Mouse (Mus musculus) forebrain, embryonic 14.5 days (tissue): ENCODE data around the gene Foxn3. TPM values are rescaled to one million over a fixed set of nuclear protein-coding genes. Genes with fewer than 3 reads are reported as not detected.
A peak's percentile ranks its signal among the peaks of the same experiment; 100 is the strongest.

Source experiments
- ATAC-seq: fragments of 200-750 bp; cut with Nextera tagmentation; 2 replicates; pipeline ENCODE4 v1.8.0; 2017; ENCODE audit warnings: mild to moderate bottlenecking, moderate library complexity
- DNase-seq: peaks from one replicate; pipeline ENCODE4 v3.0.0-alpha.2; 2015; ENCODE audit warnings: low spot score
- H3K27ac ChIP-seq: fragments of 300-500 bp; sonication (generic); 2 replicates; pipeline ENCODE4 v1.5.1; 2014; ENCODE audit warnings: low read depth, mild to moderate bottlenecking, control low read depth, low read length, moderate library complexity
- H3K27me3 ChIP-seq: fragments of 300-500 bp; sonication (generic); replicated peaks from 2 replicates; pipeline ENCODE4 v1.6.1; 2014; ENCODE audit warnings: low read length, control low read depth, mixed read lengths; ENCODE audit not compliant: control insufficient read depth, insufficient read depth
- H3K36me3 ChIP-seq: fragments of 300-500 bp; sonication (generic); 2 replicates; pipeline ENCODE4 v1.6.1; 2014; ENCODE audit warnings: low read length, control low read depth; ENCODE audit not compliant: control insufficient read depth, insufficient read depth
- H3K4me1 ChIP-seq: fragments of 300-500 bp; sonication (generic); 2 replicates; pipeline ENCODE4 v1.6.1; 2014; ENCODE audit warnings: antibody characterized with exemption, low read length, control low read depth; ENCODE audit not compliant: control insufficient read depth, insufficient read depth
- H3K4me2 ChIP-seq: fragments of 300-500 bp; sonication (generic); 2 replicates; pipeline ENCODE4 v1.6.1; 2014; ENCODE audit warnings: mild to moderate bottlenecking, control low read depth, low read length
- H3K4me3 ChIP-seq: fragments of 300-500 bp; sonication (generic); 2 replicates; pipeline ENCODE4 v1.5.1; 2014; ENCODE audit warnings: low read depth, low read length, control low read depth
- H3K9ac ChIP-seq: fragments of 300-500 bp; sonication (generic); 2 replicates; pipeline ENCODE4 v1.6.1; 2014; ENCODE audit warnings: mild to moderate bottlenecking, low read length, control low read depth, moderate library complexity
- H3K9me3 ChIP-seq: fragments of 300-500 bp; sonication (generic); replicated peaks from 2 replicates; pipeline ENCODE4 v1.6.1; 2016; ENCODE audit warnings: low read length, control low read depth, mixed read lengths; ENCODE audit not compliant: control insufficient read depth
- WGBS: fragments of 180-500 bp; shearing (Covaris S2); extraction: QIAGEN DNeasy Blood & Tissue Kit; methylation state at CpG from one replicate; pipeline ENCODE4 v1.1.7; 2014; 5-methylcytosine and 5-hydroxymethylcytosine counted together
- polyA plus RNA-seq: library from polyadenylated mRNA; unstranded; fragments of >200 nt; fragmentation: Nextera tagmentation; extraction: Ambion mirVana; gene quantifications from 2 replicates; pipeline ENCODE4 v1.2.1, GENCODE M21; 2014

Foxn3 gene
- polyA plus RNA-seq, 1 experiment from 2014 or later: 61.6 TPM

GRCm38 (mm10) chr12:99392944-99393866 is 170.2 kb downstream of the Foxn3 start:
- peak overlapping the region; percentile 82 for H3K4me2 ChIP-seq
- H3K27ac ChIP-seq: peak overlapping the region; percentile 94
- peak overlapping the region; percentile 90 for H3K9ac ChIP-seq
- H3K36me3 ChIP-seq: peaks cover 6% of the 10 kb centered on the region; the same call in 1 of the 2 replicates
- peaks cover 18% of the 10 kb centered on the region for H3K4me1 ChIP-seq
- WGBS: under 1% methylated on average over 69 of the region's 71 CpGs
- ATAC-seq (peak; percentile 85), DNase-seq (peak; percentile 92)
- no peaks in the 10 kb centered on the region; the same call in 1 of the 2 replicates for H3K9me3 ChIP-seq
- H3K4me3 ChIP-seq: peak overlapping the region; percentile 95
- H3K27me3 ChIP-seq: no peaks in the 10 kb centered on the region

- H3K4me1 ChIP-seq: peaks cover 18% of the 10 kb centered on the region
- peak overlapping the region; percentile 94 for H3K27ac ChIP-seq
- peak overlapping the region; percentile 82 for H3K4me2 ChIP-seq
- peak overlapping the region; percentile 95 for H3K4me3 ChIP-seq
- peak; percentile 92 for ATAC-seq
- H3K9me3 ChIP-seq: no peaks in the 10 kb centered on the region
- peaks cover 14% of the 10 kb centered on the region for H3K36me3 ChIP-seq
- H3K9ac ChIP-seq: peak overlapping the region; percentile 90
- no peaks in the 10 kb centered on the region for H3K27me3 ChIP-seq
- under 1% methylated on average over 72 of the region's 87 CpGs for WGBS
- DNase-seq: peak; percentile 98
Observed at GRCm38 (mm10) chr12:99391942-99392880, 171.2 kb downstream of the Foxn3 start.

DNA sequence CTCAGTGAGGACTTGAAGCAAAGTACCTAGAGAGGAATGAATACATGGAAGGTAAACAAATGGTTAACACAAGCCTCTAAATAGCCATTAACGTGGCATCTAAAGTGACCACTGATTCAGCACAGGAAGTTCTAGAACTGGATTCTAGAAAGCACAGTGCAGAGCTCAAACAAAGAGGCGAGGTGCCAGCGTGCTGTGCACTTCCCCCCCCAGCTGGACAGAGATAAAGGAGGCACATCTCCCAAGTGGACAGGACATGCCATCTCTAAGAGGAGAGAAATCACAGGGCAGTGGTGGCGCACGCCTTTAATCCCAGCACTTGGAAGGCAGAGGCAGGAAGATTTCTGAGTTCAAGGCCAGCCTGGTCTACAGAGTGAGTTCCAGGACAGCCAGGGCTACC is 173.0 kb downstream of the Foxn3 start:
- peaks cover 18% of the 10 kb centered on the region for H3K4me1 ChIP-seq
- no peak for DNase-seq
- H3K4me3 ChIP-seq: no peak overlapping the region
- no peak overlapping the region for H3K4me2 ChIP-seq
- H3K36me3 ChIP-seq: peaks cover 22% of the 10 kb centered on the region
- H3K27ac ChIP-seq: no peak overlapping the region
- no peak for ATAC-seq
- H3K9me3 ChIP-seq: no peaks in the 10 kb centered on the region
- H3K27me3 ChIP-seq: no peaks in the 10 kb centered on the region
- 78% methylated on average over 5 of the region's 5 CpGs for WGBS
- no peak overlapping the region for H3K9ac ChIP-seq

GRCm38 (mm10) chr12:99389244-99389643 is 174.1 kb downstream of the Foxn3 start:
- Histone ChIP-seq H3K27me3 (no peaks in the 10 kb centered on the region), H3K9ac (no peak overlapping the region), H3K4me2 (no peak overlapping the region), H3K4me1 (peaks cover 18% of the 10 kb centered on the region), H3K9me3 (no peaks in the 10 kb centered on the region), H3K27ac (no peak overlapping the region), H3K36me3 (peaks cover 22% of the 10 kb centered on the region), H3K4me3 (no peak overlapping the region)
- WGBS: 90% methylated on average over 7 of the region's 7 CpGs
- DNase-seq: no peak
- no peak for ATAC-seq

DNA sequence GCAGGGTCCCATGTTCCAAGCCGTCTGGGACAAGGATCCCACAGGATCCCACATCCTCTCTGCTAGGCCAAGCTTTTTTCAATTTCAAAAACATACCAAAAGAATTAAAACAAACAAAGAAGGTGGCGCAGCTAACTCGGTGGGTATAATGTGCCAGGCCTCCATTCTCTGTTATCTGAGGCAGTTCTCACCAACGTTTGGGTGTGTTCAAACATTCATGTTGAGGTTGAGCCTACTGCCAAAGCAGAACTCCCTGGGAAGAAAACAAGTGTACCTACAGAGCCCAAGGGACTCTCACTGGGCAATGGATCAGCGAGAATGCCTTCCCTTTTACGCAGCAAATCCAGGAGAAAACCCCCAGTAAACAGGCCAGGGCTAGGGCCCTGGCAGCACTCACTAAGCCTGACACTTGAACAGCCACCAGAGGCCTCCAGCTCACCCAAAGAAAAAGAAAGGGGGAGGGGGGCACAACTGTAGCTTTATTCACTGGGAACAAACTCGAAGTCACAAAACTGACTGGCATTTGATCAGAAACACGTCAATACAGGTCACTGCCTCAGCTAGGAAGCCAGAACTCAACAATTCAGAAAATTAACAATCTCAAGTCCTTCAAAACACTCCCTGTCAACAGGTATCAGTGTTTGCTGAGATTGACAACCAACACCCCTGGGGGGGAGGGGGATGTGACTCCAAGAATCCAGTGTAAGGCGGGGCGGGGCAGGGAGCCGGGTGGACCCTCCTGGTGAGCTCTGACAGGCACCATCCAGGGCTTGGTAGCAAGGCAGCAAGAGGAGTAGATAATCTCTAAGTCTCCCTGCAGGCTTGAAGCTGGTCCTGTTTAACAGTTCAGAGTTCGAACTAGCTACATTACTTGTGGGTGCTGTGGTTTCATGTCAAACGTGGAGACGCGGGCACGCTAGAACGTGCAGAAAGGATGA is 177.2 kb downstream of the Foxn3 start:
- no peak overlapping the region for H3K4me2 ChIP-seq
- H3K36me3 ChIP-seq: peaks cover 32% of the 10 kb centered on the region
- H3K27me3 ChIP-seq: no peaks in the 10 kb centered on the region
- H3K27ac ChIP-seq: no peak overlapping the region
- H3K4me3 ChIP-seq: no peak overlapping the region
- no peaks in the 10 kb centered on the region for H3K9me3 ChIP-seq
- peaks cover 7% of the 10 kb centered on the region; the same call in 1 of the 2 replicates for H3K4me1 ChIP-seq
- ATAC-seq (no peak), DNase-seq (no peak)
- WGBS: 66% methylated on average over 17 of the region's 17 CpGs
- H3K9ac ChIP-seq: no peak overlapping the region

- WGBS: 89% methylated on average over 4 of the region's 4 CpGs
- H3K4me1 ChIP-seq: peaks cover 3% of the 10 kb centered on the region; the same call in 1 of the 2 replicates
Observed at GRCm38 (mm10) chr12:99385073-99385472, 178.3 kb downstream of the Foxn3 start.

GRCm38 (mm10) chr12:99381317-99381716 is 182.1 kb downstream of the Foxn3 start:
- 93% methylated on average over 9 of the region's 9 CpGs for WGBS
- H3K27ac ChIP-seq: no peak overlapping the region
- no peaks in the 10 kb centered on the region for H3K27me3 ChIP-seq
- no peak overlapping the region for H3K4me3 ChIP-seq
- ATAC-seq (no peak), DNase-seq (no peak)
- H3K9ac ChIP-seq: no peak overlapping the region
- no peaks in the 10 kb centered on the region for H3K9me3 ChIP-seq
- no peak overlapping the region for H3K4me2 ChIP-seq
- peaks cover 10% of the 10 kb centered on the region; the same call in 1 of the 2 replicates for H3K36me3 ChIP-seq
- H3K4me1 ChIP-seq: peaks cover 17% of the 10 kb centered on the region

More at GRCm38 (mm10) chr12:99385073-99385472, 178.3 kb downstream of the Foxn3 start:
- Histone ChIP-seq H3K9me3 (no peaks in the 10 kb centered on the region), H3K36me3 (peaks cover 32% of the 10 kb centered on the region), H3K4me2 (no peak overlapping the region), H3K27me3 (no peaks in the 10 kb centered on the region), H3K4me3 (no peak overlapping the region), H3K9ac (no peak overlapping the region), H3K27ac (no peak overlapping the region)
- DNase-seq (no peak), ATAC-seq (no peak)

DNA sequence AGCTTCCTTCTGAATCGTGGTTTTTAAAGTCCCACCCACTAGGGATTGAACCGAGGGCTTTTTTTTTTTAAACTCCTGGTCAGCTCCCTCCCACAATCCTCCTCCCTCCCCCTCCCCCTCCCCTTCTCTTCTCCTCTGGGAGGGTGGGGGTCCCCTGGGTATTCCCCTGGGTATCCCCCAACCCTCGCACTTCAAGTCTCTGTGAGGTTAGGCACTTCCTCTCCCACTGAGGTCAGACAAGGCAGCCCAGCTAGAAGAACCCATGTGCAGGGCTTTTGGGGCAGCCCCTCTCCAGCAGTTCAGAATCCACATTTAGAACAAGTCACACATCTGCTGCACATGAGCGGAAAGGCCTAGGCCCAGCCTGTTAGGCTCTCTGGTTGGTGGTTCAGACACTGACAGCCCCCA is 182.5 kb downstream of the Foxn3 start:
- H3K9ac ChIP-seq: no peak overlapping the region
- H3K4me3 ChIP-seq: no peak overlapping the region
- no peak overlapping the region for H3K4me2 ChIP-seq
- WGBS: 68% methylated on average over 4 of the region's 4 CpGs
- ATAC-seq: no peak
- peaks cover 21% of the 10 kb centered on the region for H3K4me1 ChIP-seq
- H3K27me3 ChIP-seq: no peaks in the 10 kb centered on the region
- H3K36me3 ChIP-seq: peaks cover 10% of the 10 kb centered on the region; the same call in 1 of the 2 replicates
- no peaks in the 10 kb centered on the region for H3K9me3 ChIP-seq
- DNase-seq: no peak
- H3K27ac ChIP-seq: no peak overlapping the region
